ENCODE assay signal across 25 mouse cellular contexts in genomic region chr6:50585733-50586132, GRCm38 (mm10). TPM values are rescaled to one million over a fixed set of nuclear protein-coding genes. Genes with fewer than 3 reads are reported as not detected.
DNase-seq lines count a peak whose midpoint lies in the region; ATAC-seq and TF ChIP-seq lines count a peak whose summit lies in the region.
"Had no signal": no experiment of that assay in that cellular context is flagged by ENCODE, and none has a peak within 500 bp of the region (broad histone marks: within the 10 kb centered on the region; RNA-seq: fewer than 3 reads in every experiment).

No protein-coding gene starts in this region.

- TF ChIP-seq EP300 in heart, adult 2 months (IDR thresholded peaks at IDR 0.05; ENCODE audit: insufficient read depth, low read depth, low read length): no peak

- peak overlapping the region; percentile 57; the same call in 1 of the 2 replicates for H3K27ac ChIP-seq in heart, embryonic 11.5 days (ENCODE audit: low read depth, low read length)
- H3K27ac ChIP-seq in heart, embryonic 13.5 days (replicated peaks): peak overlapping the region; percentile 48; the same call in 1 of the 2 replicates
- H3K27ac ChIP-seq in heart, adult 2 months: no peak overlapping the region
- peak overlapping the region; percentile 71 for H3K27ac ChIP-seq in testis, adult 2 months (ENCODE audit: control insufficient read depth, insufficient read depth, low read depth, low read length)
- no peak overlapping the region for H3K27ac ChIP-seq in forebrain, embryonic 13.5 days
- H3K27ac ChIP-seq: forebrain, embryonic 10.5 days; forebrain, embryonic 12.5 days; forebrain, embryonic 15.5 days had no signal

- H3K4me2 ChIP-seq in heart, embryonic 11.5 days: no peak overlapping the region
- H3K4me2 ChIP-seq in heart, embryonic 13.5 days: no peak overlapping the region
- H3K4me2 ChIP-seq in forebrain, embryonic 13.5 days: no peak overlapping the region
- H3K4me2 ChIP-seq: embryonic facial prominence, embryonic 13.5 days; embryonic facial prominence, embryonic 15.5 days; forebrain, embryonic 12.5 days; forebrain, embryonic 15.5 days had no signal

- no peaks in the 10 kb centered on the region for H3K79me2 ChIP-seq in heart, adult 2 months (replicated peaks; ENCODE audit: control insufficient read depth, insufficient read depth, low read length)

- ATAC-seq in heart, embryonic 11.5 days (replicated peaks; ENCODE audit: insufficient number of reproducible peaks, low FRiP score, low TSS enrichment): no peak
- no peak for ATAC-seq in heart, embryonic 13.5 days (ENCODE audit: extremely low read depth, insufficient number of reproducible peaks, low FRiP score, low TSS enrichment)
- ATAC-seq in forebrain, embryonic 13.5 days: no peak
- ATAC-seq: forebrain, embryonic 15.5 days had no signal

- 38% methylated on average over 7 of the region's 7 CpGs for WGBS in heart, embryonic 11.5 days (ENCODE audit: insufficient replicate concordance)
- WGBS in heart, embryonic 13.5 days: 40% methylated on average over 7 of the region's 7 CpGs
- 38% methylated on average over 7 of the region's 7 CpGs for WGBS in heart, adult 2 months
- 88% methylated on average over 7 of the region's 7 CpGs for WGBS in forebrain, embryonic 13.5 days

- no peak for TF ChIP-seq CTCF in heart, adult 2 months (IDR thresholded peaks at IDR 0.05)
- no peak for TF ChIP-seq CTCF in testis, adult 2 months (IDR thresholded peaks at IDR 0.05; ENCODE audit: control insufficient read depth, insufficient read depth, insufficient replicate concordance, low read depth, low read length)

- H3K27me3 ChIP-seq in heart, embryonic 11.5 days (ENCODE audit: control insufficient read depth, insufficient read depth, low read length): no peaks in the 10 kb centered on the region
- no peaks in the 10 kb centered on the region for H3K27me3 ChIP-seq in heart, embryonic 13.5 days (replicated peaks)
- no peaks in the 10 kb centered on the region for H3K27me3 ChIP-seq in heart, adult 2 months (ENCODE audit: control insufficient read depth, insufficient read depth, low read length)
- no peaks in the 10 kb centered on the region for H3K27me3 ChIP-seq in testis, adult 2 months (ENCODE audit: control insufficient read depth, insufficient read depth, low read length)
- H3K27me3 ChIP-seq in forebrain, embryonic 13.5 days: no peaks in the 10 kb centered on the region
- H3K27me3 ChIP-seq: embryonic facial prominence, embryonic 13.5 days; embryonic facial prominence, embryonic 15.5 days; forebrain, embryonic 12.5 days; forebrain, embryonic 15.5 days had no signal

- no peaks in the 10 kb centered on the region for H3K36me3 ChIP-seq in heart, embryonic 11.5 days (ENCODE audit: control insufficient read depth, insufficient read depth, low read length)
- 0 out of 2 replicates have a peak, but pooled peaks cover under 1% of the 10 kb centered on the region for H3K36me3 ChIP-seq in heart, embryonic 13.5 days
- H3K36me3 ChIP-seq in heart, adult 2 months (ENCODE audit: control insufficient read depth, insufficient read depth, low read length): no peaks in the 10 kb centered on the region
- H3K36me3 ChIP-seq in testis, adult 2 months (ENCODE audit: control insufficient read depth, insufficient read depth, low read length): no peaks in the 10 kb centered on the region
- no peaks in the 10 kb centered on the region for H3K36me3 ChIP-seq in forebrain, embryonic 13.5 days (ENCODE audit: poor library complexity, severe bottlenecking)
- H3K36me3 ChIP-seq: embryonic facial prominence, embryonic 13.5 days; embryonic facial prominence, embryonic 15.5 days; forebrain, embryonic 10.5 days; forebrain, embryonic 12.5 days; forebrain, embryonic 15.5 days had no signal

- intact Hi-C loops in heart, adult 2 months (cut with DNase I): no loop called here

- no peak for DNase-seq in heart, adult 9 months (ENCODE audit: low spot score in 2 of 2)
- DNase-seq in heart, adult 2 months: no peak
- DNase-seq in testis, postnatal 10 days (ENCODE audit: low spot score): peak; percentile 50
- DNase-seq in kidney, postnatal 25 days: no peak
- DNase-seq: adrenal gland, adult 2 months; adrenal gland, postnatal 10 days; adrenal gland, postnatal 25 days; cerebellum, adult 11 months; cerebellum, adult 18-20 months; cerebellum, adult 8-10 months; cerebellum, adult 9-11 months; cerebellum, postnatal 14 days; cerebellum, postnatal 36 days; embryo, embryonic 11 days had no signal

- TF ChIP-seq POLR2A in heart, adult 2 months (IDR thresholded peaks at IDR 0.05; ENCODE audit: insufficient read depth, low read depth, low read length): no peak
- no peak for TF ChIP-seq POLR2A in testis, adult 2 months (IDR thresholded peaks at IDR 0.05; ENCODE audit: control insufficient read depth, low read depth, low read length)

- H3K9me3 ChIP-seq in heart, embryonic 11.5 days (replicated peaks; ENCODE audit: control insufficient read depth, low read length): no peaks in the 10 kb centered on the region
- H3K9me3 ChIP-seq in heart, embryonic 13.5 days: no peaks in the 10 kb centered on the region
- no peaks in the 10 kb centered on the region for H3K9me3 ChIP-seq in forebrain, embryonic 13.5 days (replicated peaks)
- H3K9me3 ChIP-seq: embryonic facial prominence, embryonic 13.5 days; embryonic facial prominence, embryonic 15.5 days; forebrain, embryonic 10.5 days; forebrain, embryonic 12.5 days; forebrain, embryonic 15.5 days had no signal

- no peak overlapping the region for H3K9ac ChIP-seq in heart, embryonic 11.5 days (ENCODE audit: low read depth, low read length)
- no peak overlapping the region for H3K9ac ChIP-seq in heart, embryonic 13.5 days
- H3K9ac ChIP-seq in heart, adult 2 months (ENCODE audit: low read depth, low read length): no peak overlapping the region
- H3K9ac ChIP-seq in forebrain, embryonic 13.5 days: no peak overlapping the region
- H3K9ac ChIP-seq: embryonic facial prominence, embryonic 13.5 days; embryonic facial prominence, embryonic 15.5 days; forebrain, embryonic 12.5 days; forebrain, embryonic 15.5 days had no signal

- no peak overlapping the region for H3K4me3 ChIP-seq in heart, embryonic 11.5 days (ENCODE audit: low read depth, low read length)
- no peak overlapping the region for H3K4me3 ChIP-seq in heart, embryonic 13.5 days
- H3K4me3 ChIP-seq in heart, adult 2 months: no peak overlapping the region
- no peak overlapping the region for H3K4me3 ChIP-seq in testis, adult 2 months (ENCODE audit: control insufficient read depth, low read depth, low read length)
- no peak overlapping the region for H3K4me3 ChIP-seq in forebrain, embryonic 13.5 days
- H3K4me3 ChIP-seq: embryonic facial prominence, embryonic 13.5 days; embryonic facial prominence, embryonic 15.5 days; erythroblast, embryonic 14.5 days; forebrain, embryonic 10.5 days; forebrain, embryonic 12.5 days; forebrain, embryonic 15.5 days had no signal

- 0 out of 2 replicates have a peak, but pooled peaks cover 2% of the 10 kb centered on the region for H3K4me1 ChIP-seq in heart, embryonic 11.5 days (ENCODE audit: control insufficient read depth, insufficient read depth, low read length)
- peaks cover 11% of the 10 kb centered on the region for H3K4me1 ChIP-seq in heart, embryonic 13.5 days
- no peaks in the 10 kb centered on the region for H3K4me1 ChIP-seq in heart, adult 2 months (ENCODE audit: control insufficient read depth, insufficient read depth, low read length)
- no peaks in the 10 kb centered on the region for H3K4me1 ChIP-seq in testis, adult 2 months (ENCODE audit: control insufficient read depth, insufficient read depth, low read length)
- H3K4me1 ChIP-seq in forebrain, embryonic 13.5 days: no peaks in the 10 kb centered on the region
- H3K4me1 ChIP-seq: forebrain, embryonic 10.5 days; forebrain, embryonic 12.5 days; forebrain, embryonic 15.5 days had no signal

RNA-seq across cellular contexts. Expression of gene 4921507P07Rik, which starts 10.7 kb away (rescaled TPM):
- 0.30 and 0.50 TPM in 2 replicates for polyA plus RNA-seq in heart, embryonic 11.5 days (2014; fragmentation: Nextera tagmentation; extraction: Ambion mirVana)
- polyA plus RNA-seq in heart, embryonic 13.5 days (2015; fragmentation: Nextera tagmentation; extraction: Ambion mirVana): 0.41 and 0.48 TPM in 2 replicates
- total RNA-seq in heart, adult 2 months (2021): under 1 TPM; 0.20 to 0.29 TPM
- 0.29 and 0.41 TPM in 2 replicates for polyA plus RNA-seq in heart, adult 2 months (2012; rRNA removed)
- 203 and 232 TPM in 2 replicates for polyA plus RNA-seq in testis, adult 2 months (2012; rRNA removed)
- polyA plus RNA-seq in forebrain, embryonic 13.5 days (2015; fragmentation: Nextera tagmentation; extraction: Ambion mirVana): 0.62 and 0.82 TPM in 2 replicates
- total RNA-seq: adrenal gland, postnatal 25 days had no signal
- polyA plus RNA-seq: adrenal gland, adult 2 months; C2C12; erythroblast, embryonic 14.5 days had no signal

RNA-seq across cellular contexts. Expression of gene Cycs, which starts 19.4 kb away (rescaled TPM):
- polyA plus RNA-seq in heart, embryonic 11.5 days (2014; fragmentation: Nextera tagmentation; extraction: Ambion mirVana): 168 and 176 TPM in 2 replicates
- polyA plus RNA-seq in heart, embryonic 13.5 days (2015; fragmentation: Nextera tagmentation; extraction: Ambion mirVana): 161 and 179 TPM in 2 replicates
- total RNA-seq in heart, adult 2 months (2021): 100 to 1,000 TPM; 153 to 156 TPM
- polyA plus RNA-seq in heart, adult 2 months (2012; rRNA removed): 29.6 and 71.5 TPM in 2 replicates
- 2.1 and 3.7 TPM in 2 replicates for polyA plus RNA-seq in testis, adult 2 months (2012; rRNA removed)
- polyA plus RNA-seq in forebrain, embryonic 13.5 days (2015; fragmentation: Nextera tagmentation; extraction: Ambion mirVana): 70.1 and 78.9 TPM in 2 replicates

Comparison
In these comparisons a context has a peak if more than half of its experiments do, and no peak if none do; other contexts are left out.
1. H3K27ac ChIP-seq: peak in heart, embryonic 11.5 days (single experiment), heart, embryonic 13.5 days (single experiment) and testis, adult 2 months (single experiment); none in heart, adult 2 months (single experiment) and forebrain, embryonic 13.5 days (single experiment).
2. RNA of gene 4921507P07Rik, which starts 10.7 kb away (polyA plus RNA-seq): 203 to 232 TPM in testis, adult 2 months; 0.62 to 0.82 TPM in forebrain, embryonic 13.5 days, 0.30 to 0.50 TPM in heart, embryonic 11.5 days, 0.41 to 0.48 TPM in heart, embryonic 13.5 days and 0.29 to 0.41 TPM in heart, adult 2 months; every median in the first group is over 100 times any median in the second.